Mouse (Mus musculus) olfactory bulb, adult 2 months (tissue): ENCODE data around the gene Myl9.

Experiments
- CTCF ChIP-seq: fragments of 200-500 bp; IDR thresholded peaks from 2 replicates; pipeline ENCODE4 v1.5.1; 2012; ENCODE audit warnings: low read depth, mild to moderate bottlenecking, low read length, moderate library complexity; ENCODE audit not compliant: insufficient read depth
- POLR2A ChIP-seq: fragments of 200-500 bp; IDR thresholded peaks from 2 replicates; pipeline ENCODE4 v1.6.1; 2012; ENCODE audit warnings: mild to moderate bottlenecking, low read depth, low read length, moderate library complexity; ENCODE audit not compliant: insufficient read depth

DNA sequence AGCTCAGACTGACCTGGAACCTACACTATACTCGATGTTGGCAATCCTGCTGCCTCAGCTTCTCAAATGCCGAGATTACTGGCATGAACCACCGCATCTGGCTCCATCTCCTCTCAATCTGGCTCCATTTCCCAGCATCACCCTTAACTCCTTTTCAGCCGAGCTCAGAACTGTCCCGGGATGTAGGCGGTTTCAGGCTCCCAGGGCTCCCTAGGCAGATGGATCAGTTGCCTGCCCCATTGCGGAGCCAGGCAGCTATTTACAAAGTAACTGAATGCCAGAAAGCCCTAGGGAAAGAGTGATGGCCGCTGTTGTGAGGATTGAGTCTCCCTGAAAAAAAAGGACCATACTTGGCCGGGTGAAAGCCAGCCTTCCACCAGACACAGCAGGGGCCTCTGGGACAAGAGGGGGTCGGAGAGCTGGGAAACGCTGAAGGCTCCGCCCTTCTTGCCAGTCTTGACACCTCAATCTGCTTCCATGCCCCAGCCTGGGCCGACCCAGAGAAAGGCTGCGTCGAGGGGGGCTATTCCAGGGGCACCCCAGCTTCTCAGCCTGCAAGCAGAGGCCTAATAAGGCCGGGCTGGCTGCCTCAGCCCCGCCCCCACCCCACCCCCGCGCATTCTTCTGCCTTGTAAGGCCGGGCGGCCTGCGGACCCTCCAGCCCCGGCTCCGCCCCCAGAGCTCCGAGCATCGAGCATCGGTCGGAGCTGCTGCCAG lies at the start of gene Myl9:
- TF ChIP-seq POLR2A (no peak), CTCF (no peak)
